Mouse (Mus musculus) brain, embryonic 14.5 days (tissue): ENCODE data around the gene Ryr1. TPM values are rescaled to one million over a fixed set of nuclear protein-coding genes. Genes with fewer than 3 reads are reported as not detected.

ENCODE experiments used
- DNase-seq: peaks from one replicate; pipeline ENCODE4 v3.0.0-alpha.2; 2011; ENCODE audit warnings: low read depth
- CTCF ChIP-seq: fragments of 200-500 bp; IDR thresholded peaks from 2 replicates; pipeline ENCODE4 v1.5.1; 2012; ENCODE audit warnings: inconsistent platforms, mild to moderate bottlenecking, moderate library complexity, borderline replicate concordance; ENCODE audit not compliant: insufficient read depth, insufficient read length; ENCODE audit errors: extremely low read depth
- POLR2A ChIP-seq: fragments of 200-500 bp; IDR thresholded peaks from 2 replicates; pipeline ENCODE4 v1.6.1; 2012; ENCODE audit warnings: mild to moderate bottlenecking, inconsistent platforms, borderline replicate concordance; ENCODE audit not compliant: poor library complexity, insufficient read depth, insufficient read length, severe bottlenecking; ENCODE audit errors: extremely low read depth
- polyA plus RNA-seq: library from polyadenylated mRNA; depleted of rRNA; stranded (reverse); fragments of >200 nt; gene quantifications from 2 replicates; pipeline ENCODE4 v1.2.3, GENCODE M21; 2012

The Ryr1 gene
- polyA plus RNA-seq, 1 experiment, result 6.3 TPM

- no peak for DNase-seq
- TF ChIP-seq CTCF (no peak), POLR2A (no peak)
These were observed 107.8 kb downstream of the Ryr1 start for GRCm38 (mm10) chr7:29017222-29017621.

- no peak for DNase-seq
- TF ChIP-seq CTCF, result no peak
- TF ChIP-seq POLR2A, result no peak
These were observed 108.5 kb downstream of the Ryr1 start for GRCm38 (mm10) chr7:29016440-29016839.

DNA sequence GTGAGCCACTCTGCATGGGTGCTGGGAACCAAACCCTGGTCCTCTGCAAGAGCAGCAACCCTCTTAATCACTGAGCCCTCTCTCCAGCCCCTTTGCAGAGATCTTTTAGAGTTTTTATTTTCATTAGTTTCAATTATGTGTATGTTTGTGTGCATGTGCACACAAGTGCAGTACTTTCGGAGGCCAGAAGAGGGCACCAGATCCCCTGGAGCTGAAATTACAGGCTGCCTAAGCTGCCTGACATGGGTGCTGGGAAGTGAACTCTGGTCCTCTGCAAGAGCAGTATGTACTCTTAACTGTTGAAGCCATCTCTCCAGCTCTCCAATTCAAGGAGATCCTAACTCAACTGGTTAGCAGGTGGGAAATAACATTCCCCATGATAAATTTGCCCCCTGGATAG lies 110.0 kb downstream of the Ryr1 start:
- TF ChIP-seq POLR2A, result no peak
- peak; percentile 30; the same call in 1 of the 2 replicates for TF ChIP-seq CTCF
- no peak for DNase-seq

GRCm38 (mm10) chr7:29008714-29009113 lies 116.3 kb downstream of the Ryr1 start:
- TF ChIP-seq CTCF (no peak), POLR2A (no peak)
- no peak for DNase-seq

GRCm38 (mm10) chr7:29008171-29008570 lies 116.8 kb downstream of the Ryr1 start:
- TF ChIP-seq CTCF (no peak), POLR2A (no peak)
- no peak for DNase-seq

- DNase-seq, result no peak
- no peak for TF ChIP-seq CTCF
- no peak for TF ChIP-seq POLR2A
These were observed 117.5 kb downstream of the Ryr1 start for GRCm38 (mm10) chr7:29007224-29008101.

DNA sequence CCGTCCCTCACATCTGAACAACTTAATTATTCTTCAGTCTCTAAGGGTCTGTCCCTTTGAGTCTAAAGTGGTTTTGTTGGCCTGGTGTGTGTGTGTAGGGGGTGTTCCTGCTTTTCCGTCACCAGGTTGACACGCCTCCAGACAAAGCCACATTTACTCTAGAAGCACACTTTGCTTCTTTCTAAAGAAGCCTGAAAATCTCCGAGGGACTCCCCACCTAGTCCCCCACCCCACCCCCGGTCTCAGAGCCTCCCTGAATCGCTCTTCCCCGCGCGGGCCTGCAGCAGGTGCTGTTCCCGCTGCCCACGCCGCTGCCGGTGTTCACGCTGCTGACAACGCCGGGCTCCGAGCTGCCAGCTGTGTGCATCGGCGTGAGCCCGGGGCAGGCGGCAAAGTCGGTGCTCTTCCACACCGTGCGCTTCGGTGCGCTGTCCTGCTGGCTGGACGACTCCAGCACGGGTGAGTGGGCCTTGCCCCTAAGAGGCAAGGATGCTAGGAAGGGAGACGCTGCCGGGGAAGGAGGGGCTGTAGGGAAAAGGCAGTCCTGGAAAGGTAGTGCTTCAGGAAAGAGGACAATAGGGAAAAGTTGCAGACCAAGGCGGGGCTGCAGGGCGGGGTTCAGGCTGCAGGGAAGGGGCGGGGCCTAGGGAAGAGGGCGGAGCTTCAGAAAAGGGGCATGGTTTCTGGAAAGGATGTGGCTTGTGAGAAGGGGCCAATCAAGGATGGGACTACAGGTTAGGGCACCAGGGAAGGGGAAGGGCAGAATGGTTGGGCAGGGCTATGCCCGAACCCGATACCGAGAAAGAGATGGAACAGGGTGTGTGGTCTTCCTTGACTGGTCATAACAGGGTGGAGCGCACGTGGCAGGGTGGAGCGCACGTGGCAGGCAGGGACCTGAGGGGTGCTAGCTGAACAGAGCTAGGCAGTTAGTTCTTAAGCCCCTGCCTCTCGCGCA lies 124.1 kb downstream of the Ryr1 start:
- 0 out of 2 replicates have a peak, but pooled peaks have one; percentile 4 for TF ChIP-seq POLR2A
- TF ChIP-seq CTCF, result no peak
- peak; percentile 71 for DNase-seq

DNA sequence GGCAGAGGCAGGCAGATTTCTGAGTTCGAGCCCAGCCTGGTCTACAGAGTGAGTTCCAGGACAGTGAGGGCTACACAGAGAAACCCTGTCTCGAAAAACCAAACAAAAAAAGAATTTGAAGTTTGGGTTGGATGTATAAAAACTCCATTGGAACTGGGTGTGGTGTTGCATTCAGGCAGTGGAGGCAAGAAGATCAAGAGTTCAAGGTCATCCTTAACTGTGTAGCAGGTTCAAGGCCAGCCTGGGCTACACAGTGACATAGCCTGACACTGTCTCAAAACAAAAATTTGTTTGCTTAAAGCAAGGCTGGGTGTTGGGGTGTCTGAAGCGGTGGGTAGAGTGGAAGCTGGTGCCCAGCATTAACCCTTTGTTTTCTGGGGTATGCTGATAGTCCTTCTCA lies 131.6 kb downstream of the Ryr1 start:
- TF ChIP-seq CTCF (no peak), POLR2A (no peak)
- DNase-seq, result no peak

DNA sequence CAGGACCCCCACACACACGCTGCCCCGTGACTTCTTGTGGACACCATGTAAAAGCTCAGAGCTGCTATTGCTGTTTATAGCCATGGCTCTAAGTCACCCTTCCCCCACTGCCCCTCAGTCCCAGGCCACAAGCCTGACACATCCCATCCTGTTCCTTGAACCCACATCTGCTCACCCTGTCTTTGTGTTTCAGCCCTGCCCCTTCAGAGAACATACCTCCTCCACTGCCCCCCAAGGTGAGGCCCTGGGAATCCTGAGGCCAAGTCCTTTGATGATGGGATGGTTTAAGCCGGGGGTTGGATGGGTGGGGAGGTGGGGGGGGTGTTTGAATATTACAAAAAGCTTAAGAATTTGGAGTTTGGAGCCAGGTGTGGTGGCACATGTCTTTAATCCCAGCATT lies 132.0 kb downstream of the Ryr1 start:
- DNase-seq, result no peak
- TF ChIP-seq CTCF, result no peak
- no peak for TF ChIP-seq POLR2A

DNA sequence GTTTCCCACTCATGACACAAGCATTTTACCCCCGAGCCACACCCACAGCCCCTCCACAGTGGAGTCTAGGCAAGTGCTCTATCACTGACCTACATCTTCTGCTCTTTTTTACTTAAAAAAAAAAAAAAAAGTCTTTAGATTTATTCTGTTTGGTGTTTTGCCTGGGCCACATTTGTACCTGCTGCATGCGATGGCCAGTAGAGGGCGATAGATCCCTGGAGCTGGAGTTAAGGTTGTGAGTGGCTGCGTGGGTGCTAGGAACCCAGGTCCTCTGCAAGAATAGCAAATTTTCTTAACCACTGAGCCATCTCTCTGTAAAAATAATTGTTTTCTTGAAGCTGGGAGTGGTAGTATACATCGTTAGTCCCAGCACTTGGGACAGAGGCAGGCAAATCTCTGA lies 133.4 kb downstream of the Ryr1 start:
- TF ChIP-seq CTCF, result peak; percentile 32; the same call in 1 of the 2 replicates
- no peak for TF ChIP-seq POLR2A
- DNase-seq, result no peak

DNA sequence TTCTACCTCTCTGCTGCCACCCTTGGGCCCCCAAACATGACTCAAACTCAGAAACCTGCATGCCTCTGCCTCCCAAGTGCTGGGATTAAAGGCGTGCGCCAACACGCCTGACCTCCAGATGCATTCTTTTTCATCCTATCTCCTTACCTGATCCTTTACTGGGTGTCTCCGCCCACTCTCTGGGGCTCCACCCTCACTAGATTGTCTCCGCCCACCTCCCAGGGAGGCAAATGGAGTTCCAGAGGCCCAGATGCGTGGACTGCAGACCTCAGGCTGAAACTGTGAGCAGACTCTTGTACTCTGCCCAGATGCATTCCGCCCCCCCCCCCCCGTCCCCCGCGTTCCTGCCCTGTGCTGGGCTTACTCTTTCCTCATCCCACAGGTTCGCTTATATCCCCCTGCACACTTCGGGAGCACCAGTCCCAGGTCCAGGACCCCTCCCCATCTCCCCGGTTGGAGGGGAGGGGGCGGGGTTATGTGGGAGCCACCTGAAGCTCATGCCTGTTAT lies 134.2 kb downstream of the Ryr1 start:
- no peak for DNase-seq
- no peak for TF ChIP-seq POLR2A
